Mouse (Mus musculus) myocyte (in vitro differentiated cells): ENCODE data around the gene Mrpl45.

Source experiments
- E2F4 ChIP-seq: IDR thresholded peaks from one replicate; pipeline ENCODE4 v1.6.1; 2011; ENCODE audit warnings: mild to moderate bottlenecking, control low read depth, moderate library complexity; ENCODE audit not compliant: insufficient read depth
- MAX ChIP-seq: IDR thresholded peaks from one replicate; pipeline ENCODE4 v1.6.1; 2011; ENCODE audit warnings: low read depth, mild to moderate bottlenecking, control low read depth
- POLR2A ChIP-seq: IDR thresholded peaks from one replicate; pipeline ENCODE4 v1.6.1; 2011; ENCODE audit warnings: low read depth, mild to moderate bottlenecking, control low read depth, moderate library complexity; ENCODE audit not compliant: insufficient read length

DNA sequence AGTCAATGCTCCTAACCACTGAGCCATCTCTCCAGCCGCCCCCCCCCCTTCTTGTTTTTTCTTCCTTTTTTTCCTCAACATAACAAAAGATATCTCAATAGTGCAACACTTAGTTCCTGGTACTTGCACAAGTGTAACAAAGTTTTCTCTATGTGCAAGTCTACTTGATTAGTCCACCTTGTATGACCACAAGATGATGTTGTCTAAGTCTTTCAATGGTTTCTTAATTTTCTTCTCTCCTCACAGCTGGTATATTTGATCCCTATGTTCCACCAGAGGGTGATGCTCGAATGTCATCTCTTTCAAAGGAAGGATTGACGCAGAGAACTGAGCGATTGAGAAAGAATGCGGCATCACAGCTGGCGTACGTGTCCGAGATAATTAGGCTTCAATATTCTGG lies 5.7 kb downstream of the Mrpl45 start:
- TF ChIP-seq POLR2A (no peak), E2F4 (no peak), MAX (no peak)
